Mouse (Mus musculus) testis, adult 2 months (tissue): ENCODE measurements at regions not wholly inside any gene's neighbourhood (a gene's known extent, or its start where the extent isn't known, plus 50 kb on each side); places are given as distances from the start of the nearest gene placed in this dataset.

ENCODE experiments used
- H3K27ac ChIP-seq: fragments of 200-500 bp; 2 replicates; pipeline ENCODE4 v1.5.1; 2012; ENCODE audit warnings: low read depth, low read length; ENCODE audit not compliant: control insufficient read depth, insufficient read depth
- H3K27me3 ChIP-seq: fragments of 200-500 bp; 2 replicates; pipeline ENCODE4 v1.6.1; 2012; ENCODE audit warnings: mild to moderate bottlenecking, low read length, moderate library complexity; ENCODE audit not compliant: control insufficient read depth, insufficient read depth
- H3K36me3 ChIP-seq: fragments of 200-500 bp; 2 replicates; pipeline ENCODE4 v1.6.1; 2012; ENCODE audit warnings: mild to moderate bottlenecking, low read length; ENCODE audit not compliant: control insufficient read depth, insufficient read depth
- H3K4me1 ChIP-seq: fragments of 200-500 bp; 2 replicates; pipeline ENCODE4 v1.6.1; 2012; ENCODE audit warnings: low read length; ENCODE audit not compliant: control insufficient read depth, insufficient read depth
- H3K4me3 ChIP-seq: fragments of 200-500 bp; 2 replicates; pipeline ENCODE4 v1.5.1; 2012; ENCODE audit warnings: low read depth, mild to moderate bottlenecking, low read length, moderate library complexity, mixed read lengths; ENCODE audit not compliant: control insufficient read depth
- CTCF ChIP-seq: fragments of 200-500 bp; IDR thresholded peaks from 2 replicates; pipeline ENCODE4 v1.5.1; 2012; ENCODE audit warnings: low read depth, mild to moderate bottlenecking, inconsistent platforms, low read length, moderate library complexity; ENCODE audit not compliant: control insufficient read depth, insufficient read depth, insufficient replicate concordance
- POLR2A ChIP-seq: fragments of 200-500 bp; IDR thresholded peaks from 2 replicates; pipeline ENCODE4 v1.6.1; 2012; ENCODE audit warnings: low read depth, mild to moderate bottlenecking, inconsistent platforms, low read length, moderate library complexity; ENCODE audit not compliant: control insufficient read depth

DNA sequence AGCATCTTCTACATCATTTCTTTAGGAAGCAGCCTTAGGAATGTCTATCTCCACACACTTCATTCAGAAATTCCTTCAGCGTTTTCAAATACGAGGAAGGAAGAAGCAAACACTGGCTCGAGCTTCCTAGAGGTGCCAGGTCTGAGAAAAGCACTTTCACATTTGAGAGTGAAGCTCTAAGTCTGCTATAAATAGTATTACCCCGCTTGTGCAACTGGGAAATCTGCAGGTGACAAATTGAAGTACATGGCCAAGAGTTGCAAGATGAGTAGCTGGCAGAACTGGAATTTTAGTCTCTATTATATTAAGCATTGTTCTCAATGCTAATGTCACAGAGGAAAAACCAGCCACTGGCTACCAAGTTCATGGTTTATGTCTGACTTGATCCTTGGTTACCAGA is 73.2 kb upstream of the Klf7 start:
- Histone ChIP-seq H3K36me3 (no peaks in the 10 kb centered on the region), H3K4me1 (no peaks in the 10 kb centered on the region), H3K4me3 (no peak overlapping the region), H3K27me3 (no peaks in the 10 kb centered on the region), H3K27ac (no peak overlapping the region)
- TF ChIP-seq CTCF (no peak), POLR2A (no peak)

DNA sequence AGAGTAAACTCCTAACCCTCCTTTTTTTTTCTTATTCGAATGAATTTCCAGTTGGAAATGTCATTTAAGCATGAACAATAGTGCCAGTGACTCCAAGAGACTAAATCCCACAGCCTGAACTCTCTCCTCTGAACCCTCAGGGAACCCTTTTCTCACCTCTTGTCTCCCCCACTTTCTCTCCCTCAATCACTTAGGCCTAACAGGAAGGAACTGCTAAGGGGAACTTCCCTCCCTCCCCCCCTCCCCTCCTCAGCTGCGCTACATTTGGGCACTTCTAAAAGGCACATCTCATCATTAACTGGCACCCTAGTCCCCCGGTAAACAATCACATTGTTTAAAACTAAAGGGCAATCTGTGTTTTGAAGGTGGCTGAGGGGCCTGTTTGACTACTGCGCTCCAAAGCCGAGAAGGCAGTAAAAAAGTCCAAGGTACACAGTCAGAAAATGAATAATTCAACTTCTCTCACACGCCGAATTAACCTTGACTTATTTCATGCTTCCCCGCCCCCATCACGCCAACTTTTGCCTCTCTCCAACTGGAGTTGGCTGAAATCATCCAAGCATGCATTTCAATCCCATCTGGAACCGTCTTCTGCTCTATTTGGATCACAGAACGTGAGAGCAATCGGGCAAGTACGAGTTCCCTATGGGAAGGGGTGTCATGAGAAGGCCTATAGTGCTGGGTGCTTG is 71.2 kb upstream of the Klf7 start:
- no peaks in the 10 kb centered on the region for H3K27me3 ChIP-seq
- TF ChIP-seq POLR2A (no peak), CTCF (no peak)
- H3K27ac ChIP-seq: no peak overlapping the region
- H3K4me1 ChIP-seq: no peaks in the 10 kb centered on the region
- no peaks in the 10 kb centered on the region for H3K36me3 ChIP-seq
- H3K4me3 ChIP-seq: no peak overlapping the region

GRCm38 (mm10) chr1:64192736-64193135 is 70.7 kb upstream of the Klf7 start:
- Histone ChIP-seq H3K4me3 (no peak overlapping the region), H3K36me3 (no peaks in the 10 kb centered on the region), H3K27ac (no peak overlapping the region), H3K27me3 (no peaks in the 10 kb centered on the region), H3K4me1 (no peaks in the 10 kb centered on the region)
- no peak for TF ChIP-seq POLR2A
- no peak for TF ChIP-seq CTCF

- no peak for TF ChIP-seq POLR2A
- TF ChIP-seq CTCF: no peak
Observed at GRCm38 (mm10) chr1:64191242-64192220, 69.4 kb upstream of the Klf7 start.

GRCm38 (mm10) chr1:64190705-64191104 is 68.6 kb upstream of the Klf7 start:
- H3K27me3 ChIP-seq: no peaks in the 10 kb centered on the region
- H3K36me3 ChIP-seq: no peaks in the 10 kb centered on the region
- no peaks in the 10 kb centered on the region for H3K4me1 ChIP-seq
- TF ChIP-seq POLR2A: no peak
- TF ChIP-seq CTCF: no peak
- no peak overlapping the region for H3K4me3 ChIP-seq
- H3K27ac ChIP-seq: no peak overlapping the region

More at GRCm38 (mm10) chr1:64191242-64192220, 69.4 kb upstream of the Klf7 start:
- Histone ChIP-seq H3K27ac (no peak overlapping the region), H3K36me3 (no peaks in the 10 kb centered on the region), H3K4me1 (no peaks in the 10 kb centered on the region), H3K27me3 (no peaks in the 10 kb centered on the region), H3K4me3 (no peak overlapping the region)

GRCm38 (mm10) chr1:64190097-64190496 is 68.0 kb upstream of the Klf7 start:
- Histone ChIP-seq H3K36me3 (no peaks in the 10 kb centered on the region), H3K4me3 (no peak overlapping the region), H3K27me3 (no peaks in the 10 kb centered on the region), H3K27ac (no peak overlapping the region), H3K4me1 (no peaks in the 10 kb centered on the region)
- TF ChIP-seq POLR2A: no peak
- TF ChIP-seq CTCF: no peak

DNA sequence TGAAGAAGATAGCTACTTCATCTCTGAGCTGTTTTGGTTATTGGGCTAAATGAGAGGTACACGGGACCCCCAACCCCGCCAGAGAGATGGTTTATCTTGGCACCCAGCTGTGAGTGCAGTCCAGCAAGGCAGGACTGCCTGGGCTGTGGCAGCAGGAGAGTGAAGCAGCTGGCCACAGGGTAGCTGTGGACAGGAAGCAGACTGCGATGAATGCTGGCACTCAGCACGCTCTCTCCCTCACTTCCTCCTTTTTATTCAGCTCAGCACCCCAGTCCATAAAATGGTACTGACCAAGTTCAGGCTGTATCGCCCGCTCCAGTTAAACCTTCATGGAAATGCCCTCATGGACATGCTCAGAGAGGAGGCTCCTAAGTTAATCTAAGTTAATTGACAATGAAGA is 67.4 kb upstream of the Klf7 start:
- H3K27ac ChIP-seq: no peak overlapping the region
- H3K4me3 ChIP-seq: no peak overlapping the region
- H3K27me3 ChIP-seq: no peaks in the 10 kb centered on the region
- no peaks in the 10 kb centered on the region for H3K36me3 ChIP-seq
- no peak for TF ChIP-seq POLR2A
- no peak for TF ChIP-seq CTCF
- no peaks in the 10 kb centered on the region for H3K4me1 ChIP-seq
